Mouse (Mus musculus): ENCODE data around the gene Ak7.

Ak7 gene

DNA sequence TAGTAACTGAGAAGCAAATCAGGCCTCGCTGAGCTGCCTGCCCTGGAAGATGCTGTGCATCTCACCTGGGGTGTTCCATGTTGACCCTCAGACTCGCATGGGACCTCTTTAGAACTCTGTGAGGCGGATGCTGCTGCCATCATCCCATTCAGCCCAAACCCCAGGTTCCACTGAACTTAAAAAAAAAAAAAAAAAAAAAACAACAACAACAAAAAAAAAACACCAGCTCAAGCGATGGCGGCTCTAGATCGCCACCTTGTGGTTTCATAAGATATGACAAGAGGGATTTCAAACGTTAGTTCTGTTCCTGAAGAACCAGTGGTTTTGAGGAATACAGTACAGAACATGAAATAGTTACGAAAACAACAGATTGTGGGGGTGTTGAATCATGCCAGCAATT, 22.2 kb downstream of the Ak7 start:
- DNase-seq (ENCODE audit: low spot score) = peak; percentile 14

- DNase-seq (ENCODE audit: low spot score) = no peak
These were observed 25.2 kb downstream of the Ak7 start for GRCm38 (mm10) chr12:105730851-105731460.

- DNase-seq (ENCODE audit: low spot score) = no peak
These were observed 27.8 kb downstream of the Ak7 start for GRCm38 (mm10) chr12:105733370-105734159.

GRCm38 (mm10) chr12:105735226-105735888, 29.6 kb downstream of the Ak7 start:
- no peak for DNase-seq (ENCODE audit: low spot score)

DNA sequence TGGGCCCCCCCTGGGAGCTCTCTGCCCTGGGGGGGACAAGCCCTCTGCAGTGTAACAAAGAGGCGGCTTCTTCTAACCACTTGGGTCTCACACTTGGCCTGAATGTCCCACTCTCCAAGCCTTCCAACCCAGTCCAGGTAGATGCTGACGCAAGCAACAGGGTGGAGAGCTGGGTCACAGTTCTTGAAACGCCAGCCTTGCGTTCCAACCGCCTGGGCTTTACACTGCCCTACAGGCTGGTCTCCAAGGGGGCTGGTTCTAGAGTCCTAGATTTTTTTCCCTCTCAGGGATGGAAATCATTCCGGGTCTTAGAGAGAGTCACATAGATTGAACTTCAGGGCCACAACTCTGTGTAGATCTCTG, 30.1 kb downstream of the Ak7 start:
- no peak for DNase-seq (ENCODE audit: low spot score)

- no peak for DNase-seq (ENCODE audit: low spot score)
These were observed 32.7 kb downstream of the Ak7 start for GRCm38 (mm10) chr12:105738316-105739096.

DNA sequence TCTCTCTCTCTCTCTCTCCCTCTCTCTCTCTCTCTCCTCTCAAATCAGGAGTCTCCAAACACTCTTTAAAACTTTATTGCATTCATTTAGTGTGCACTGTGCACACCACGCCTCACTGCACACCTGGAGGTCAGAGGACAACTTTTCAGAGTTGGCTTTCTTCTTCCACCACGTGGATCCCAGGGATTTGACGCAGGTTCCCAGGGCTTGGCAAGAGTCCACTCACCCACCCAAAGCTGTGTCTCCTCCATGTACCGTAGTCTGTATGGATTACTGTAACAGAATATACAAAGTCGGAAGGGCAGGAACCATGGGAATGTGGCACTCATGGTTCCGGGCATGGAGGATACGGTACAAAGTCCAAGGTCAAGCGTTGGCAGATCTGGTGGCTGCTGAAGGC, 33.9 kb downstream of the Ak7 start:
- no peak for DNase-seq (ENCODE audit: low spot score)

DNA sequence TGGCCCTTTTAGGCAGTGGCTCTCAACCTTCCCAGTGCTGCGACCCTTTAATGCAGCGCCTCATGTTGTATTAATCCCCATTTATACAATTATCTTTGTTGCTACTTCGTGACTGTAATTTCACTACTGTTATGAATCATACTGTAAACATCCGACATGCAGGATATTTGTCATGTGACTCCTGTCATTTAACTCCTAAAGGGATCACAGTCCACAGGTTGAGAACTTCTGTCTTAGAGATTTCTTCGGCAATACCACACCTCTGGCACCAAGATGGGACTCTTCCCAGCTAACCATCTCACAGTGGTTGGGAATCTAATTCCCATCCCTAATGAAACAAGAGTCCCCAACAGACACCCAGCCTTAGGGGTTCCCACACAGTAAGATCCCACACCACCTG, 42.3 kb downstream of the Ak7 start:
- DNase-seq (ENCODE audit: low spot score) = no peak

- no peak for DNase-seq (ENCODE audit: low spot score)
These were observed 48.0 kb downstream of the Ak7 start for GRCm38 (mm10) chr12:105753813-105754212.

GRCm38 (mm10) chr12:105757816-105758497, 52.2 kb downstream of the Ak7 start:
- no peak for DNase-seq (ENCODE audit: low spot score)

GRCm38 (mm10) chr12:105758911-105759310, 53.1 kb downstream of the Ak7 start:
- DNase-seq (ENCODE audit: low spot score) = no peak

DNA sequence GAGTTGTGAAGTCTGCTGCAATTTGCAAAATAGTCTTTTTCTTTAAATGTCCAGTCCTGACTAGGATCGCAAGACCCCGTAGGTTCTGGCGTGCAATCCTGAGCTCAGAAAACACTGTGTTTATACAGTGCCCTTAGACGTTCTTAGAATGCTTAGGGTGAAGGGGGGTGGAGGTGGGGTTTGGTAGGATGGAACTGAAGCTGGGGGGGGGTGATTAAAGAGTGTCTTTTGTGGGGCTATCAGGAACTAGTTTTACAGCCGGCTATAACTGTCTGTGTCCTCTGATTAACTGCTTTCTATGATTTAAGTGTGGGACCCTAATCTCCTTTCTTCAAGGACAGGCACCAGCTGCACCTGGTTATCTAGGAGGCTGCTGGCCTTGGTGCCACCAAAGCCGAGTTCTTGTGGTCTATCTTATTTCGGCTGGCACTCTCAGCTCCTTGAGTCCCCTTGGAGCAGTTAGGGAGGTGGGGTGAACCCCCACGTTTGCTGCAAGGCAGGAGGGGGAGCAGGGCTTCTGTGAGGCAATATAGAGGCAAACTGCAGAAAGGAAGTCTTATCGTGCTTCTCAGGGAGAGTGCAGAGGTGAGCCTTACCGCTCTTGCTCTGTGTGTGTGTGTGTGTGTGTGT, 54.2 kb downstream of the Ak7 start:
- DNase-seq (ENCODE audit: low spot score) = no peak

DNA sequence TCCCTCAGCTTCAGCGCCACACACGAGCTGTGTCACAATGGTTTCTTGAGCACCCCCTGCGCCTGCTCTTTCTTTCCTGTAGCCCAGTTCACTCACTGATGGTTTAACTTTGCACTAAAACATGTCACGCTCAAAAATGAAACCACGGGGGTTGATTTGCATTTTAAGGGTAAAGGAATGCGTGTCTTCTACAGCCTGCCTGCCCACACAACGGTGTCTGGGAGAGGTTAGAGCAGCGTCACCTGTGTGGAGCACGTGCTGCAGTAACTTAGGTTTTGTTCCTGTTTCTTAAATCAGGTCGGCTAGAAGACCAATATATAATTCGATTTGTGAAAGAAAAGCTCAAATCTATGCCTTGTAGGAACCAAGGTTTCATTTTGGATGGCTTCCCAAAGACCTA, 55.4 kb downstream of the Ak7 start:
- DNase-seq (ENCODE audit: low spot score) = no peak

DNA sequence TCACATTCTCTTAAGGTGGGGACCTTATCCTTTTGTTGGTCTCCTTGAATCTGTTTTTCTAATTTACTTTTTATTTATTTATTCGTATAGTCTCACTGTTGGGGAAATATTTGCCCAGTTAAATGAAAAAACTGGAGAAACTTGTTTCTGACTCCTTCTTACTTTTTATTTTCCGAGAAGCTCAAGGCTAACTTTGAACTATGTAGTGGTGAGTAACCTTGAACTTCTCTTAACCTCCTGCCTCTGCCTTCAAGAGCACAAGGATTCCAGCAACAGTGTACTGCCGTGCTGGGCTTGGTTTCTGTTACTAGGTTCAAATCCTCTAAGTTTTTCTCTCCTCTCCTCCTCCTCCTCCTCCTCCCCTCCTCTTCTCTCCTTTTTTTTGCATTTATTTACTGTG, 55.9 kb downstream of the Ak7 start:
- no peak for DNase-seq (ENCODE audit: low spot score)

DNA sequence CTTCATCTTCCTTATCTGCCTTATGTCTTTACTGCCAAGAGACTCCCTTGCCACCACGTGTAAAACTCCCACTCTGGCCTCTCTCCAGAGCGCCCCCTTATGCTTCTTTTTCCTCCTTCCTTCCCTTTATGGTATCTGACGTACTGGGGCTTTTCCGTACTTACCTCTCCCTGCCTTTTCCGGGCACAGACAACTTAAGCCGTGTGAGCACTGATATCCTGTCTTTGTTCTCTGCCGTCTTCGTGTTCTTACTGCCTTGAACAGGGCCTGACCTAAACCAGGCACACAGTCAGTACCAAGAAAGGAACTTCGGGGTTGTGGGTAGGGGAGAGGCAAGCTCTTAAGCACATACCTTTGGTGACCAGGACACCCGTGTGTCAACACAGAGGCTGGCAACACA, 63.9 kb downstream of the Ak7 start:
- DNase-seq (ENCODE audit: low spot score) = no peak

GRCm38 (mm10) chr12:105774871-105775270, 69.1 kb downstream of the Ak7 start:
- no peak for DNase-seq (ENCODE audit: low spot score)

DNA sequence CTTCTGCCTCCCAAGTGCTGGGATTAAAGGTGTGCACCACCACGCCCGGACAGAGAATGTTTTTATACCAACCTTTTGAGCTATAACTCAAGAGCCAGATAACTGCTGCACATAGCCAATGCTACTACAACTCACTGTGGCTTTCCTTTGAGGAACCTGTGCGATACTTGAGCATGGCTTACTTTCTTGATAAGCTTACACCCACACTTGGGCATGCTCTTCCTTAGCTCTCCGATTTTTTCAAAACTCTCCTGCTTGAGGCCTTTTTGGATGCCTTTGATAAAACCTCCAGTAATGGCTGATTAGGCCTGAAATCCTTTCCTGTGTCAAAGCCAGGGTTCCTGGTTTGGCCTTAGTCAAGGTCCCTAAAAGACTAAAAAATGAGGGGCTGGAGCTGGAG, 71.9 kb downstream of the Ak7 start:
- DNase-seq (ENCODE audit: low spot score) = no peak

GRCm38 (mm10) chr12:105784196-105784999, 78.6 kb downstream of the Ak7 start, which contains the start of gene Papola:
Gene Papola (plus strand): TSS chr12:105784694.
- DNase-seq (ENCODE audit: low spot score) = peak; percentile 85

DNA sequence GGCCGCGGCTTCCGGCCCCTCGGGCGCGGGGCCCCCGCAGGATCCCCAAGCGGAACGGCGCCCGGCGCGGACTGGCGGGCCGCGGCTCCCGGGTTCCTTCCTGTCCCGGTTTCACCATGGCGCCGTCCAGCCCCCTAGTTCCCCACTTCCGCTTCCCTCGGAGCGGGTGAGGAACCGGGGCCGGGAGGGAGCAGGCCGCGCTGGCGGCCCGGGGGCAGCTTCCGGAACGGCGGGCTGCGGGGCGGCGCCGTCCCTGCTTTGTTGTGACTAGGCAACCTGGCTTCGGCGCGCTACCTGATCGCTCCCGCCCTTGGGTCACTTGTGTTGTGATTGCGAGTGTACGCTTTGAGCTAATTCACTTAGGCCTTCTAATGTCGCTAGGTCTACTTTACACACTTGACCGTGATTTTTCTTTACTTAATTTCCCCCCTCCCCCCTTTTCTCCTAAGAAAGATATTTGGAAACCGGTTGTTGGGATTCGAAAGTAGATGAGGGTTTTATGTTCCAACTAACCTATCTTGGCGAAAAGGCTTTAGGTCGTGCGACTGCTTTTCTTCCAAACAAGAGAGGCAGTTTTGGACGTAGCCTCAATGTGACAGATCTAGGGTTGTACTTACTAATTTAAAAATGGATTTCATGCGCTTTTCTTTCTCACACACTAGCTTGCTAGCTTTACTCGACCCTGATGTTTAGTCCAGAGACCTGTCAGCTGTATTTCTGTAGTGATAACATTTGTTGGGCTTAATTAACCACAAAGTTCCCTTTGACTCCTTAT, 79.4 kb downstream of the Ak7 start:
- peak; percentile 78 for DNase-seq (ENCODE audit: low spot score)

- no peak for DNase-seq (ENCODE audit: low spot score)
These were observed 80.3 kb downstream of the Ak7 start for GRCm38 (mm10) chr12:105786113-105786512.

All from lung, postnatal 25 days (tissue).